Mouse (Mus musculus): ENCODE measurements around the gene Ly6g6d.

The Ly6g6d gene

DNA sequence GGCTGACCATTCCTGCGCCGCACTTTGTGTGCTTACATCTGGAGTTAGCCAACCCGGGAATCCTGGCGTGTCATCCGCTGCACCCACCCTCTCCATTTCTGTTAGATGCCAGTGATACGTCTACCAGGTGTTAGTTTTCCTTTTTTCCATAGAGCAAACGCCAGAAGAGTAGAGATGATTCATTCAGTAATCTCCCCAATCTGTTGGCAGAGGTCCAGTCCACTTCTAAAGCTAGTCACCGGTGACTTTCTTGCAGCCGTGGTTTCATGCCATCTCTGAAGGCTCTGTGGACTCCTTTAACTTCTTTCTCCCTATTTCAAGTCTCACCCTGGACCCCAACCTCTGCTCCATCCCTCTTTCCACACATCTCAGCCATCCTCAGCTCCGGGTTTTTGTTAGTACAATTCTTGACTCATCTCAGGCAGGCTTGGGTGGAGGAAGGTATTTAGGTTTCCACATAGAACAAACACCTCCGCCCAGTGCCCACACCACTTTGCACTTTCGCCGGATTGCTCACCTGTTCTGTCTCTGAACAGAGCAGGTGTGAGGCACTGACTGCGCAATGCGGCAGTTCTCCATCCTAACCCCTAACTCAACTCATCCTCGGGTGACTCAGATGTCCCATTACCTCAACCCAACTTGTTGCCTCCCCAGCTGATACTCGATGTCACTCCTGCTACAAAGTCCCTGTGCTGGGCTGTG, 9.5 kb downstream of the Ly6g6d start:
- DNase-seq (ENCODE audit: low spot score) = no peak

GRCm38 (mm10) chr17:35066084-35066483, 11.8 kb downstream of the Ly6g6d start, which contains the start of gene Mpig6b:
TSS of gene Mpig6b (minus strand) at chr17:35066184.
- DNase-seq (ENCODE audit: low spot score) = no peak

DNA sequence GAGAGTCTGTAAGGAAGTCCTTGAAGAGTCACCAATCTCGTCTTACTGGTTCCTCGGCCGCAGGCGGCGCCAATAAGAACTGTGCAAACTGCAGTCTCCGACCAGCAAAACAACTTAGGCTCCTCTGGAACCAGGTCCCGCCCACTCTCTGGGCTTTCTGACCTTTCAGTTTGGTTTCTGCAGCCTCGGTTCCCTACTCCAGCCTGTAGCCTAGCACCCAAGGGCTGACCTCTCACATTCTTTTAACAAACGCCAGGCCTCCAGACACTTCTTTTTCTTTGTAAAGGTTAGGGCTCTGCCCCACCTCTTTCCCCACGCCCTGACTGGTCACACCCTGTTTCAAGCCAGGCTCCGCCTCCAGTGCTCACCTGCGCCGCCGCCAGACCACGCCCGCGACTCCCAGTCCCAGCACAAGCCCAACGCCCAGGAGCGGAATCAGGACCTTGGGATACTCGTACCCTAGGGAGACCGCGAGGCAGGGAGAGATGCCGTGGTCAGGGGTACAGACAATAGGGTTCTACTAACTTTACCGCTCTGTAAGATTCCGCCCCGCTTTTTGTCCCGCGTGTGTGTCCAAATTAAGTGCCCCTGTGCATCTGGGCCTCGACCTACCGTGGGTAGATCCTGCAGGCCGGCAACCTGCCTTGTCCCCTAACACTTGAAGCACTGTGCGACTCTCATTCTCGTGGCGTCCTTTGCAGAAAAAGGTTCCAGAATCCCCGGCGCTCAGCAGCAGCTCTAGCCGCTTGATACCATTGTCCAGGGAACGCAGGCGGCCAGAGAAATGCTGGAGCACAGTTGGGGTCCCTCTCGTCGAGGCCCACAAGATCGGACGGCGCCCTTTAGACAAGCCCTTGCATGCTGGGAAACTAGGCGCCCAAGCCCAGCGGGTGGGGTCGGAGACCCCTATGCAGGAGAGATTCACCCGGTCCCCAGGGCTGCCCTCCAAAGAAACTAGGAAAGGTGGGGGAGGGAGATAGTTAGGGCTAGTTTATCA, 12.6 kb downstream of the Ly6g6d start, which contains the start of gene Ly6g6c:
Gene Ly6g6c (plus strand): TSS at position 438 of the 997 bp plus-strand sequence.
- no peak for DNase-seq (ENCODE audit: low spot score)

- DNase-seq (ENCODE audit: low spot score) = no peak
These were observed 13.4 kb downstream of the Ly6g6d start for GRCm38 (mm10) chr17:35064378-35064877.

- no peak for DNase-seq (ENCODE audit: low spot score)
These were observed 14.4 kb downstream of the Ly6g6d start for GRCm38 (mm10) chr17:35063466-35063865.

DNA sequence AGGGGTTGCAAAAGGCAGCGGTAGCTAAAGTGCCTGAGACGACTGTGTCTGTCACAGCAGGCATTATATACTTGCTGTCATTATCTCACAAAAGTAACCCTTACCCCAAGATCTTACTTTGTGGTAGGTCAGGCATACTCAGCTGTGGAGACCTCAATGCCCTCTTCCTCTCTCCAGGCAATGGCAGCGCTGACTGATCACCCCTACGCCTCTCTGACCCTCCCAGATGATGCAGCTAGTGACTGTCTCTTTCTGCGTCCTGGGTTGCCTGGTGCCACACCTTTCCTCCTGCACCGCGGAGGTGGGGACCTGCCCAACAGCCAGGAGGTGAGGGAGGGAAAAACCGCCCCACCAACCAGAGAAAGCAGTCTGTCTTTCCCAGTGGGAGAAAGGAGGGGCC, 16.6 kb downstream of the Ly6g6d start:
- DNase-seq (ENCODE audit: low spot score) = no peak

GRCm38 (mm10) chr17:35060737-35061297, 17.0 kb downstream of the Ly6g6d start:
- peak; percentile 49 for DNase-seq (ENCODE audit: low spot score)

DNA sequence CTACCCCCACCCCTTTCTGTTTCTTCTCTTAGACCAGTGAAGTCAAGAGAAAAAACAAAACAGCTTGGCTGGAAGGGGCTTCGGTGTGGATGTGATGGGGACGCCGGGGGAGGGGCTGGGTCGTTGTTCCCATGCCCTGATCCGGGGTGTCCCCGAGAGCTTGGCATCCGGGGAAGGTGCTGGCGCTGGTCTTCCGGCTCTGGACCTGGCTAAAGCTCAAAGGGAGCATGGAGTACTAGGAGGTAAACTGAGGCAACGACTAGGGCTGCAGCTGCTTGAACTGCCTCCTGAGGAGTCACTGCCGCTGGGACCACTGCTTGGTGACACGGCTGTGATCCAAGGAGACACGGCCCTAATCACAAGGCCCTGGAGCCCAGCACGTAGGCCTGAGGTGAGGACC, 17.8 kb downstream of the Ly6g6d start:
- no peak for DNase-seq (ENCODE audit: low spot score)

GRCm38 (mm10) chr17:35058911-35059892, 18.7 kb downstream of the Ly6g6d start, which contains the start of gene Ddah2:
TSS of gene Ddah2 (plus strand) at chr17:35059035.
- DNase-seq (ENCODE audit: low spot score) = peak; percentile 71

- DNase-seq (ENCODE audit: low spot score) = no peak
These were observed 19.5 kb downstream of the Ly6g6d start for GRCm38 (mm10) chr17:35058316-35058715.

- DNase-seq (ENCODE audit: low spot score) = no peak
These were observed 20.8 kb downstream of the Ly6g6d start for GRCm38 (mm10) chr17:35057090-35057489.

- DNase-seq (ENCODE audit: low spot score) = no peak
These were observed 22.0 kb downstream of the Ly6g6d start for GRCm38 (mm10) chr17:35055691-35056495.

DNA sequence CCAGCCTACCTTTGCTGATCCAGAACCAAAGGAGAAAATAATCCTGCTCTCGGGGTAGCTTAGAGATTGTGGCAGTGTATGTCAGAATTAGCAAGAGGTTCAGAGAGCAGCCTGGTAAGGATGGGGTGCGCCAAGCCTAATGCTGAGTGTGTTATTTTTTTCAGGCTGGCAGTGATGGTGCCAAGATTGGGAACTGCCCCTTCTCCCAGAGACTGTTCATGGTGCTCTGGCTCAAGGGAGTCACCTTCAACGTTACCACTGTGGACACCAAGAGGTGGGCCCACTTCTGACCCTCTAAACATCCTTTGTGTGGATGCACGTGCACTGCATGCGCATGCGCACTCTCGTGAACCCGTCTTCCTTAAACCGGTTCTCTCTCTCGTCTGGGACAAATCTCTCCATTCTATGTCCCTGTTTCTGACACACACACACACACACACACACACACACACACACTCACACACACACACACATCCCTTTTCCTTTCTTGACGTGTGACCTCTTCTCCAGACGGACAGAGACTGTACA, 25.5 kb downstream of the Ly6g6d start:
- no peak for DNase-seq (ENCODE audit: low spot score)

DNA sequence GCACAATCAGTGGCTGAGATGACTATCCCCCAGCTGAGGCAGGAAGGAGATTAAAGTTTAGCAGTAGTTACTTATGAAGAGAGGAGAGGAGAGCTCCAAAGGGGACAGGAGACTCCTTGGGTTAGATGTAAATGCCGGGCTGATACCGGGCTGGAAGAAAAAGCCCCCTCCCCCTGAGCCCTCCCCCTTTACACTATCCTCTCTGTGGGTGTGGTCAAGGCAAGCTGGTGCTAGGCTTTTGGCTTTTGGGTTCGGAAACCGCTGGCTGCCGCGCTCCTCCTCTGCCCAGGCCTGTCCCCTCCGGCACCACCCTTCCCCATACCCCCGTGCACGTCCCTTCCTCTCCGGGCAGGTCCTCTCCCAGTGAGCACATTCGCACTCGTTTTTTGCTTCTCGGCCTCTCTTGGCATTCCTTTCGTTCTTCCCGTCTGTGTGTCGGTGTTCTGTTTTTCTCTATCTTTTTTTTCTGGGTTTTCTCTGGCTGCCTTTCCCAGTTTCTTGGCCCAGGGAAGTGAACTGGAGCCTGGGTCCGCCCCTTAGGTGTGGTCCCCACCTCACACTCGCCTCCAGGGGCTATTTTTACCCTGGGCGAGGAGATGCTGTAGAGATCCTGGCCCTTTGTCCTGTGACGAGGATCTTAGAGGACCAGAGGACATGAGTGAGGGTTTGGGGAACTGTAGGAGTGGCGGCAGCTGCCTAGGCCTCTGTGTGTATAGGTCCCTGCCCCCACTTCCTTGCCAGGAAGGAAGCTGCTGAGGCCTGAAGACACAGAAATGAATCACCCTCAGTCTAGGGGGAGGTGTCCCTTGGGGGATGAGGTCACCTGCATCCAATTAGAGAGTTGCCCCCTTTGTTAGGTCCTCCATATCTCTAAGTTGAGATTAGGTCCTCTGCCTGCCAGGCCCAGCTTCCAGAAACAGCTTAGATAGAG, 26.4 kb downstream of the Ly6g6d start:
- peak; percentile 67 for DNase-seq (ENCODE audit: low spot score)

GRCm38 (mm10) chr17:35050126-35050750, 27.6 kb downstream of the Ly6g6d start:
- peak; percentile 61 for DNase-seq (ENCODE audit: low spot score)

- DNase-seq (ENCODE audit: low spot score) = peak; percentile 52
These were observed 28.3 kb downstream of the Ly6g6d start, which contains the start of gene Clic1 for GRCm38 (mm10) chr17:35049561-35050016. TSS of gene Clic1 (plus strand) at chr17:35049966.

DNA sequence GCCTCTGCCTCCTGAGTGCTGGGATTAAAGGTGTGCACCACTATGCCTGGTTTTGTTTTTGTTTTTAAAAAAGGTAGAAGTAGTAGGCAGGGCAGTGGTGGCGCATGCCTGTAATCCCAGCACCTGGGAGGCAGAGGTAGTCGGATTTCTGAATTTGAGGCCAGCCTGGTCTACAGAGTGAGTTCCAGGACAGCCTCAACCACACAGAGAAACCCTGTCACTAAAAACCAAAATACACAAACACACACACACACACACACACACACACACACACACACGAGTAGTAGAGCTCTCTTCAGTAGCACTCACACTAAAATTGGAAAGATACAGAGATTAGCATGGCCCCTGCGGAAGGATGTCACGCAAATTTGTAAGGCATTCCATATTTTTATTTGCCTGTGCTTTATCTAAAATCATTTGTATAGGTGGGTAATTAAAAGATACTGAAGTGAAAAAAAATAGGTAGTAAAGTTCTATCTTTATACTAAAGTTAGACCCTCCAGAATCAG, 28.9 kb downstream of the Ly6g6d start:
- no peak for DNase-seq (ENCODE audit: low spot score)

All from c-Kit-positive CD71-positive TER-119-positive erythroid progenitor cells, embryonic 14.5 days (primary cell).